Mouse (Mus musculus) cerebellum, adult 11 months (tissue): ENCODE measurements around the gene Ssh2.
"Not testable (repeated sequence)": the region's sequence is repeated elsewhere in the genome, so short reads cannot be mapped to it uniquely, and the experiment has no call there.

Source experiments
- DNase-seq: peaks from one replicate; pipeline ENCODE4 v3.0.0; 2022

Ssh2 gene

DNA sequence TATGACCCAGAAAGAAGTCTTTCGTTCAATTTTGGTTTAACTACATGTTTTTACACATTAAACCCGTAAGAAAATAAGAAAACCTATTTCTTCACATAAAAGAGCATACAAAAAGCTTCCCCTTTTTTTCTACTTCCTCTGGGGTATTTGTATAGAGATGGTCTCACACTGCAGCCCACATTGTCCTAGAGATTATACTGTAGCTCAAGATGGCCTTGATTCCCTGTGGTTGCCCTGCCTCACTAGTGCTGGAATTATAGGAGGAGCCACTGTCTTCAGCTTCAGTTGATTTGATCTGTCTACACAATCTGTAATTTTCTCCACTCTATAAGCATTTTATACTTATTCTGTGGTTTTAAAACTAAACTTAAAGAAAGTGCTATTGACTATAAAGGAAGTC lies 15.4 kb downstream of the Ssh2 start:
- no peak for DNase-seq

DNA sequence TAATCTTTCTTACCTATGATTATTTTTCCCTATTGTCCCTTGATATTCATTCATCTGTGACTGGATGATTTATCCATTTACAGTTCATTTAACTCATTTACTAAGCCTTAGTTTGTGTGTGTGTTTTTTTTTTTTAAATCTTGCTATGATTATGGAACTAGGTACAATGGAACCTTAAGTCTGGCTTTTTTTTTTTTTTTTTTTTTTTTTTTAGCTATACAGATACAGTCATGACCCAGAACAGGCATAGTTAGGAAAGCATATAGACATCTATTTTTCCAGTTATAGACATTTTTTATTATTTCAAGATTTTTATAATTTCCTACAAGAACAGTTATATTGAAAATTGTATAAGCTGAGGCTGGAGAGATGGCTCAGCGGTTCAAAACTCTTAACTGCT lies 19.2 kb downstream of the Ssh2 start:
- no peak for DNase-seq

DNA sequence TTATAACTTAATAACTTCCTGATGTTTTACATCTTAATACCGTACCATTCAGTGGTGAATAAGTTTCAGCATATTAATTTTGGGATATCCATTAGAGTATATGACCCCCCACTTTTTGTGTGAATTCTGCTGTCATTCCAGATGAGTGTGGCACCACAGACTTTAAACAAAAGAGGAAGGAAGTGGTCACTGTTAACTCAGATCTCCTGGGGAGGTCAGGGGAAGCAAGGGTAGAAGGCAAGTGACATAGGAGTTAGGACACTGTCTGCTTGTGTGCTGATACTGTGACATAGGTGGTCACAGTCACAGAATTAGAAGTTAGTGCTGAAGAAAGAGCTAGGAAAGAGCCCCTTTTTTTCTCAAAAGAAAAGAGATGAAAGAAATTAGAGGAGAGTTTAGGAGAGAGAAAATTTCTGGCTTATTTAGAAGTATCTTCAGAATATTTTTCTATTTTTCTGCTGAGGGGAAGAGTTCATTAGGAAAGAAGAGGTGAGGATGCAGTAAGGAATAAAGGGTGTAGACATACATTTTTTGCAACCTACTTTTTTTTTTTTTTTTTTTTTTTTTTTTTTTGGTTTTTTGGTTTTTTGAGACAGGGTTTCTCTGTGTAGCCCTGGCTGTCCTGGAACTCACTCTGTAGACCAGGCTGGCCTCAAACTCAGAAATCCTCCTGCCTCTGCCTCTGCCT lies 23.7 kb downstream of the Ssh2 start:
- no peak for DNase-seq

DNA sequence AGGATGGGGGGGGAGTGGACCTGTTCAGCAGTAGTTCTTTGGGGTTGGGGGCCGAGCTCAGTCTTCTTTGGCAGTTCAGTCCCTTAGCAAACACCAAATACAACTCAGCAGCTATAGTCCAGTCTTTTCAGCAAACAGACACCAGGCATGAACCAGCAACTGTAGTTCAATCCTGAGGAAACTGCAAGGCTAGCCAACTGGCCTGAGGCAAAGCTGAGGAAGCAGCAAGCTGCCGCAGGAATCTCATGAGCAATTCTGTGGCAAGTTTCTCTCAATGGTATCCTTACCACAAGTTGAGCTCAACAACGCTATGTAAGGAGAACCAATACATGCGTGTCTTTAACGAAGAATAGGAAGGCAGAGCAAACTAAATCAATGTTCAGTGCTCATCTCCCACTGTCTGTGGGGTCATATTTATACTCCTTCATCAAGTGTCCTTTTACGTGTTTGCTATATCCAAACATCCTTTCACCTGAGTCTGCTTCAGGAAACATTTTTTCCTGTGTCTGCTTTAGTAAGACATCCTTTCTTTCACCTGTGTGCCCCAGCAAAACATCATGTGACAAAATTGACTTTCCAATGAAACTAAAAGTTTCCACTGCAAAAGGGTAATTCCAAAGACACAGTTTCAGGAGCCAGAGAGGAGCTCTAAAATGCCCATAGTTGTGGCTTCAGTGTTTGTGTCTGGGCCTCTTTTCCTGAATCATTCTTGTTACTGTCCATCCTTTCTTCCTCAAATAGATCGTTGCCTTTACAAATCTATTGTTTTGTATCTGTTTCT lies 24.6 kb downstream of the Ssh2 start:
- DNase-seq, result no peak

DNA sequence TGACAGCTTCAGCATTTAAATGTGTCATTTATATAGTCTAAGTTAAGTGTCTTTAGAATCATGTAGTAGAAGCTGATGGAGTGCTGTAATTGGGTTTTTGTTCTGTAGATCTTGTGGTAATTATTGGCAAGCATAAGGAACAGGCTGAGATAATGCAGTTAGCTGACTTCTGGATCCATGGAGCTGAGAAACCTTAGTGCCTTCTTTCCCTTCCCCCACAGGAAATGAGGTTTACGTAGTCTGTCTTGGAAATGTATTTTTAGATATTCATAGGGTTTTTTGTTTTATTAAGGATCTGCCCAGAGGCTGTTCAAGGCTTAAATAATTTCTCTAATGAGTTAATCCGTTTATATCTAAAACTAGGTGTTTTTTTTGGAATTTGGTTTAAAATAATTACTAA lies 26.8 kb downstream of the Ssh2 start:
- DNase-seq, result no peak

DNA sequence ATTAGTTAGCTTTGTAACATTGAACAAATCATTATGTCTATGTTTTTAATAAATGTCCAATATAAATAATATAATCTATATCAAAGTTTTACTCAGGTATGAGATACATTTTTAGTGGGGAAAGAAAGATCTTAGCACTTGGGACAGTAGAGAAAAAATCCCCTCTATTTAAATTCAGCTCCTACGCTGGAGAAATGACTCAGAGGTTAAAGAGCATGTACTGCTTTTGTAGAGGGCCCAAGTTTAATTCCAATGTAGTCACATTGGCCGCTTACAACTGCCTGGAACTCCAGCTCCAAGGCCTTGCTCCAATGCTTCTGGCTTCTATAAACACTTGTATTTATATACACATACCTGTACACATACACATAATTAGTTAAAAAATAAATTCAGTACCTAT lies 36.7 kb downstream of the Ssh2 start:
- DNase-seq, result no peak

DNA sequence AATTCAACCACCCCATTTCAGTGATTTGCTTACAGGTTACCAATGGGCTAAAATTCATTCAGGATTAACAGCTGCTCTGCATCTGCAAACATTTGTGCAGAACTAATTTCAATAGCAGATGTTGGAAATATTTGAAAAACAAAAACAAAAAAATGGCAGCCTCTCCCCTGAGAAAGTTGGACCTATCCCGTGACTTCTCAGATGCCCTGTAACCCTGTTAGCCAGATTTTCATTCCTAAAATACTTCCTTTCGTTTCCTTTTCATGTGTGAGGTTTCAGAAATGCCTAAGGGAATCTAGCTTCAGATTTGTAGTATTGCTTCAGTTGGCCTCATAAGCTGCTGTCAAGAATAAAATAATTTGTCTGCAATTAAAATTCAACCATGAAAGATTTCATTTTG lies 43.4 kb downstream of the Ssh2 start:
- DNase-seq, result no peak

DNA sequence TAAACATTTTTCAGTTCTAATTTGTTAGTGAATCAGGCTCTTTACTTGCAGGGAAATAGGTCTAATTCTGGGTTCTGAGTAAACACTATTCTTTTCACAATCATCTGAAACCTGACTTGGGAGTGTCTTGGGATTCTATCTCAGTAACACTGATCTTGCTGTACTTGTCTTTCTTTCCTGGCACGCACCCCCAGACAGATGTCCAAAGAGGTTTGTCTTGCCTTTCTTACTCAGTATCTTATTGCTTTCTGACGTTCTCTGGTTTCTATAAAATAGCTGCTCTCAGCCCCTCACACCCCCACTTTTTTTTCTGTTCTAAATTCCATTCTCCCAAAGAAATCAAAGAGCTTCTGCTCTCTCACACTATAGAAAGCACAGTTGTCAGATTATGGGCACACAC lies 51.3 kb downstream of the Ssh2 start:
- no peak for DNase-seq

DNA sequence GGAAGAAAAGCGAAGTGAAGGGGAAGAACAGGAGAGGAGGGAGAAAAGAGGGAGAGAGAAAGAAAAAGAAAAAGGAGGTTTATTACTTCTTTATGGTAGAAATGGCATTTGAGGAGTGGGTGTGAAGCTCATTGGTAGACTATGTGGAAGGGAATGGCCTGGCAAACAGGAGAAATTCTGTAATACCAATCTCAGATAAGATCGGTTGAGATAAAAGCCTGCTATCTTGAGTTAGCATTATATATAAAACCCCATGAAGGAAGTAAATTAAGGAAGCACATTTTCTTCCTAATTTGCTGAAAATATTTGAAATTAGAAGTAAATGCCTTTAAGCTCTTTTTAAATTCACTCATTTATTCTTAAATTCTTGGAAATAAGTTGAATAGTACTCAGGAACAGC lies 59.9 kb downstream of the Ssh2 start:
- DNase-seq, result no peak

DNA sequence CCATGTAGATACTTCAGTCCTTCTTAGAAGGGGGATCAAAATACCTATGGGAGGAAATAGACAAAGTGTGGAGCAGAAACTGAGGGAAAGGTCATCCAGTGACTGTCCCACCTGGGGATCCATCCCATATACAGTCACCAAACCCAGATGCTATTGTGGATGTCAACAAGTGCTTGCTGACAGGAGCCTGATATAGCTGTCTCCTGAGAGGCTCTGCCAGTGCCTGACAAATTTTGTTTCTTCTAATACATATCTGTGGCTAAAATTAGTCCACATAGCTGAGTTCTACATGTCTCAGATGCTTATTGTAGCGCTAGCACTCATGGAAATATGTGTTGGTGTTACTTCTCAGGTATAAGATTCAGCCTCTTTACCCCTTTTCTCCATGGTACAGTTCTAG lies 62.5 kb downstream of the Ssh2 start:
- DNase-seq, result not testable (repeated sequence)

DNA sequence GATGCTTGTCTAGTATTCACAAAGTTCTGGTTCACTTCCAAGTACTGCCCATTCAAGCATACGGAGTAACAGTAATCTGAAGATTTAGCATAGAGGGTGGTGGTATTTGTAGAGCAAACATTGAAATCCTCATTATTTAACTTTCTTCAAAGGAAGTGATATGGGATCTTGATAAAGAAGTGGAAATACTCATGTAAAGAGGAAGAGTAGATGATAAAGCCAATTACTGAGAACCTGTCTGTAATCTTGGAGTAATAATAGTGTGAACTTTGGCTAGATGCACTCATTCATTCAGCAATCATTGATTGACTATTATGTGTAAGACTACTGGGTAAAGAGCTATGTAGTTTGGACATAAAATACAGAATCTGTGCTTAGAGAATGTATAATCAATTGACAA lies 64.1 kb downstream of the Ssh2 start:
- no peak for DNase-seq

DNA sequence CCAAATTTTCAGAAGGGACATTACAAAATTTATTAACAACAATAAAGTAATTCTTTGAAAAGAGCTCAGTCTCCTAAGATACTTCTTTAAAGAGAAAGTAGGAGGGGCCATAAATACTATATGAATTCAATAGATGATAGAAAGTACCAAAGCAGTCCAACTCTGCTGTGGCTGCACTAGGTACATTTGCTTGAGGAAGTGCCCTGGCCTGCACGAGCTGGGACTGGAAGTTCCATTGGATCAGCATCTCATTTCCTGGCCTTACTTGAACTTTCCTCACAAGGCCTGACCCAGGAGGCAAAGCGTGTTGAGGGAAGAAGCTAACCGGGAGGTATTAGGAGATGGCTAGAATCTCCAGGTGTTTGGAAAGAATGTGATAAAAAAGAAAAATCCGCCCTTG lies 75.4 kb downstream of the Ssh2 start:
- no peak for DNase-seq

DNA sequence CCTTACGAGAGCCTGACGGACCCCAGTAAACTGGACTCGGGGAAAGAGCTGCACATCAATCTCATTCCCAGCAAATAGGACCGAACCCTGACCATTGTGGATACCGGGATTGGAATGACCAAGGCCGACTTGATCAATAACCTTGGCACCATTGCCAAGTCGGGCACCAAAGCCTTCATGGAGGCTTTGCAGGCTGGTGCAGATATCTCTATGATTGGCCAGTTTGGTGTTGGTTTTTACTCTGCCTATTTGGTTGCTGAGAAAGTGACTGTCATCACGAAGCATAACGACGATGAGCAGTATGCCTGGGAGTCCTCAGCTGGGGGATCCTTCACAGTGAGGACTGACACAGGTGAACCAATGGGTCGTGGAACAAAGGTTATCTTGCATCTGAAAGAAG lies 77.6 kb downstream of the Ssh2 start:
- DNase-seq, result not testable (repeated sequence)

DNA sequence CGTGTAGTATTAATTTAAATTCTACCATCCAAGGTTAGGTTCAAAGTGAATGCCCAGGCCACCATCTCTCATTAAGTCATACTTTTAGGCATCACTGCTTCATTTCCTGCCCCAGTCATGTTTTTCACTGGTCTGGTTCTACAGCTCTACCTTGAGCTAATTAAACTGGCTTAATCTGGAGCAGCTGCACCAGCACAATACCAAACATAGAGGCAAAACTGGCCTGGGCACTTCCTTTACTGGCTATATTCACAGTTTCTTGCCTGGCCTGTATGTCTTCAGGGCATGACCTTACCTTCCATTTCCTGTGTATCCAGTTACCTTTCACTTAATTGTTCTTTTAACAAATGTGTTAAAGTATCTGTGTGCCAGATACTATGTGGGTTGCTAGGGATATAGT lies 81.2 kb downstream of the Ssh2 start:
- no peak for DNase-seq

DNA sequence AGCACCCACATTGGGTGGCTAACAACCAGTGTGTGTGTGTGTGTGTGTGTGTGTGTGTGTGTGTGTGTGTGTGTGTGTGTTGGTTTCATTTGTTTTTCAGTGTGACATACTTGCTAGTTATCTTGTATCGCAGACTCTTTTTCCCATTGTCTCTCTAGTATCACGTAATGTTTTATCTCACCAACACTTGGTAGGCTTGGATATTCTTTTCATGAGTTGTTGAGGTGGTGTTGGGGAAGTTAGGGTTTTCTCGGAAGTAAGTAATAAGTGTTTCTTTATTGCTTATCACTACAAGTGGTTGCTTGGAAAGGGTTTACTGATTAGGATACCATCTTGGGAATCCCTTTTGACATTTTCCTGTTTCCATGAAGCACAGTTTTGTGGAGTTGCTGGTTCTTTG lies 91.1 kb downstream of the Ssh2 start:
- DNase-seq, result no peak

DNA sequence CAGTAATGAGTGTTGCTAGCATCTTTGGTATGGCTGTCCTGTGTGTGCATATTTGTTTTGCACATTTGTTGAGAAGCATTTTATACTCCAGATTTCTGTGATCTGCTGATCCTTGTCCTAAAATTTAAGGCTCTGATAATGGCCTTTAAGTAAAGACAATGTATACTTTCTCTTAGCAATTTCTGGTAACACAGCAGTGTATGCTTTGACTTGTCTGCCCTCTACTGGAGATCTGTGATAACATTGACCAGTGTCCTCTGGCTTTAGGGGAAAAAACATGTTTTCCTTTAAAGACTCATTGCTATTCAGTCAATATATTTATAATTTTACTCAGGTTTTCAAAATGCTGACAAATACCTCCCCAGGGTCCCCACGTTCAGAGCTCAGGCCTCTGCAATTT lies 92.4 kb downstream of the Ssh2 start:
- DNase-seq, result peak; percentile 20

DNA sequence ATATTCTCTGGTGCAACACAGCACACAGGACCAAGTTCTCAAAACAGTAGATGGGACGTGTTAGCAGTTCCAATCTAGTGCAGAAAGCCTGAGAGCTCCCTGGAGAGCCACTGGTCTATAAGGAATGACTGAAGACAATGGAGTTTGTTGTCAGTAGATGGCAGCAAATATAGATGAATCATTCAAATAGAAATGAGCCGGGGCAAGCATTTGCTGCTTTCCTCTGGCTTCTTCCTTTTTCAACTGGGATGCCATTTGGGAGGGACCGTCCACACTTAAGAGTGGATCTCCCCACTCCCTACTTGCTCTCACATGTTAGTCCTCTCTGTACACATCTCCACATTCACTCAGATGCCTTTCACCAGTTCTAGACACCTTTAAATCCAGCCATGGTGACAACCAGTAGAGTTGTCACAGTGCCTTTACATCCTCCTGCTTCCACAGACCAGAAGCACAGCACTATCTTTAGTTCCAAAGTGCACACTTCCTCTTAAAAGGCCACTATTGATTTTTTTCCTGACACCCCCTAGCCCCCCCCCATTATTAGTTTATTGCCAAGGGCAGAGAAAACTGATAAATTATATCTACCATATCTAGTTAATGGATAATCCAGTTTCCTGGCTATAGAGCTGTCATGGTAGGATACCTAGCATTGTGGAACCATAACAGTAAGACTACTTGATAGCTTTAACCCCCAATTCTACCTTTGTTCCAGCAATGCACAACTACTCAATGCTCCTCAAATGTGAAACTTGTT lies 101.8 kb downstream of the Ssh2 start:
- DNase-seq, result no peak

DNA sequence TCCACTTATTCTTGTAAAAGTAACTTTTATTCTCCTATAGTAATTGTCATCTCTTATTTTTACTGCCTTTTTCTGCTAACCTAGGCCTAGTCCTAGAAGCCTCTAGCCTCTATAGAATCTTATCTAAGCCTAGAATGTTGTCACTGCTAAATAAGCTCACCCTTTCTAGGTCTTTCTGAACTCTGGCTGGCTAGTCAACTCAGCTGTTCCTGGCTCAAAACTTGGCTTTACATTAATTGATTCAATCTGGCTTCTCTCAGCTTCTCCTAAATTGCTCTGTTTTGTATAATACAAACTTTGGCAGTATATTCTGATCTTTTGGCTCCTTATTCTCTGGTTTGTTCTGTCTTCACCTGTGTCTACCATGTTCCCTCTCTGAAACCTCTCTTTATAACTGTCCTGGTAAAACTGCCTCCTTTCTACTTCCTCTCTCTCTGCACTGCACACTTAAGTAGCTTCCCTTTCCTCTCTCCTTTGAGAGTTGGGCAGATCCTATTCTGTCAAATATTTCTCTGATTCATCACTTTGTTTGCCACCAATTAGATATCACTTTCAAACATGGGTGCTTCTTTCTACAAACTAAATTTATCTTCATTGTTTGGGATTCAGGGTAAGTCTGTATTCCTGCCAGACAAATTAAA lies 102.5 kb downstream of the Ssh2 start:
- DNase-seq, result no peak

DNA sequence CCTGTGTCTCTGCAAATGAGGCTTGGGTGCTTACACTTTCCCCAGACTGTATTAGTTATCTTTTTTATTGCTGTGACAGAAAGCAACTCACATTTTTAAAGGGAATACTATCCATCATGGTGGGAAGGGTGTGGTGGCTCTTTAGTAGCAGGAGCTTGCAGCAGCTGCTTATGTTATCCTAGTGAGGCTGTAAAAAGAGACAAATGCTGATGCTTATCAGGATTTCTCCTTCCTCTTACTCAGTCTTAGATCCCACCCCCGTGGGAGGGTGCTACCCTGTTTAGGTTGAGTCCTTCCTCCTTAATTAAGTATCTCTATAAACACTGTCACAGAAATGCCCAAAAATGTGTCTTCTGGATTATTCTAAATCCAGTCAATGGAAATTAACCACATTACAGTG lies 105.1 kb downstream of the Ssh2 start:
- DNase-seq, result no peak

DNA sequence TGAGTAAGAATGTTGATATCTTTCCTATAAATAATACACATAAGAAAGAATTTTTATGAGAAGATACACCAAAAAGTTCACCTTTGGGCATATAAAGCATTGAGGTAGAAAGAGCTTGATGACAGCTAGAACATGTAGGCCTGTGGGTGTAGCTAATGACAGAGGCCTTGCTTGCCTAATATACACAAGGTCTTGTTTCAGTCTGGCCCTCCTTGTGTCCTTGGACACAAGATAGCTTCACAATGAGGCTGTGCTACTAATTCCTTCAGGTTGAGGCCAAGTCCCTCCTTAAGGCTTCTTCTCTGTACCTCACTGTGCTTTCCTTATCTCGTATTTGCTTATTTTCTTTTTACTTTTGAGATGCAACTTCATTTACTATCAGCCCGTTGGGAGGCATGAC lies 114.4 kb downstream of the Ssh2 start:
- DNase-seq, result no peak

DNA sequence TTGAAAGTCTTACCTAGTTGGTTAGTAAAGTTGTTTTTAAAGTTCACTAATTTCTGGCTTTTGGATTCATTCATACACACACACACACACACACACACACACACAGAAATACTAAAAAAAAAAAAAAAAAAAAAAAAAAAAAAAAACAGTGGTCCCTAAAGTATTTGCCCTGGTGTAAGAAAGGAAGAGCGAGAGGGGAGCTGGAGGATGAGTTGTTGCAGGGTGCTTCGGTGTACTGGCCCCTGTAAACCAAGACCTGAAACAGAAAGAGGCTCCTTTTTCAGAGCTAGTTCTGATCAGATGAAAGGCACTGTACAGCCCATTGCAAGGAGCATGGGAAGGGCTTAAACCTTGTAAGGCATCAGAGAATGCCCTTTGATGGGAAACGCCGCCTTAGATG lies 131.2 kb downstream of the Ssh2 start:
- DNase-seq, result no peak

DNA sequence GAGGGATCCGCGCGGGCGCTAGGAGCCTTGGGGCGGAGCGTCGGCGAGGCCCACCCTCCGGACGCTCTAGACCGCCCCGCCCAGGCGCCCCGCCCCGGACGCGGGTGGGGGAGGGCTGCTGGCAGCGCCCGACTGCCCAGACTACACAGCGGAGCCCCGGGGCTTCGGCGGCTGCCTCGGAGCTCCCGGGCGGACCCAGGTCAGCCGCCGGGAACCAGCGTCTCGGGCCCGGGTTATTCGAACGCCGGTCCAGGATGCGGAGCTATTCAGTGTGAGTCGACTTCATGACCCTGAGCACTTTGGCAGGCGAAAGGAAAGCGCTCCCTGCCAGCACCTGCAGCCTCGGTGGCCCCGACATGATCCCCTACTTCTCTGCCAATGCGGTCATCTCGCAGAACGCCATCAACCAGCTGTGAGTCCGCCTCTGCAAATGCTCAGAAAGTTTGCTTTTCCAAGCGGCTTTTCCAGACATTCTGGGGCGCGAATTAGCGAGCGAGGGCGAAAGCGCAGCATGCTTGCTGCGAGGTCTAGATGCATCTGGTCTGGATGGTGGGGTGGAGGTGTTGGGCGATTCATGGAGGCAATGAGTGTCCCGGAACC lies 132.2 kb downstream of the Ssh2 start:
- DNase-seq, result peak; percentile 73

DNA sequence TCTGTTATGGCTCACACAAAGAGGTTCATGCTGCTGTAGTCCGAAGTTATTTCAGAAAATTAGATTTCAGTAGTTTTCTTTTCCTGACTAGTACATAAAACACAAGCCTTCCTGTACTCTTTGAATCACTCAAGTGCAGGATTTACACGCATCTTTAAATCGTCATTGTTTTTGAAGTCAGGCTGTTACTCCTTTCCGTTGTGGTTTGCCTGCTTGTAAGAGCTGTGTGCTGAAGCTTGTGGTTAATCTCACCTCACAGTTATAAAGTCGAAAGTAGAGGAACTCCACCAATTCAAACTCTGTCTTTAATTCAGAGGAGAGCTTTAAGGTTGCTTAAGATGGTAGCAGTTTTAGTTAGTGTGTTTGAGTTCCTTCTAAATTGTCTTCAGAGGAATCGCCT lies 132.9 kb downstream of the Ssh2 start:
- DNase-seq, result no peak
